Mouse (Mus musculus) thymus, postnatal 25 days (tissue): ENCODE measurements around the gene Grap2.

Experiments
- DNase-seq: peaks from one replicate; pipeline ENCODE4 v3.0.0; 2022

The Grap2 gene

GRCm38 (mm10) chr15:80572291-80572690 lies at the start of gene Grap2:
TSS of gene Grap2 (plus strand) at chr15:80572594.
- DNase-seq = peak; percentile 92

GRCm38 (mm10) chr15:80529955-80530869 lies 42.2 kb upstream of the Grap2 start:
- no peak for DNase-seq

GRCm38 (mm10) chr15:80531026-80531425 lies 41.4 kb upstream of the Grap2 start:
- no peak for DNase-seq

- no peak for DNase-seq
Observed at GRCm38 (mm10) chr15:80532281-80533072, 39.9 kb upstream of the Grap2 start.

GRCm38 (mm10) chr15:80533274-80533673 lies 39.1 kb upstream of the Grap2 start:
- DNase-seq = no peak

- DNase-seq = no peak
Observed at GRCm38 (mm10) chr15:80536051-80536450, 36.3 kb upstream of the Grap2 start.

GRCm38 (mm10) chr15:80538075-80538474 lies 34.3 kb upstream of the Grap2 start:
- DNase-seq = peak; percentile 37

GRCm38 (mm10) chr15:80538671-80539340 lies 33.6 kb upstream of the Grap2 start:
- peak; percentile 75 for DNase-seq

GRCm38 (mm10) chr15:80544115-80544514 lies 28.3 kb upstream of the Grap2 start:
- DNase-seq = peak; percentile 40

- no peak for DNase-seq
Observed at GRCm38 (mm10) chr15:80545430-80545829, 27.0 kb upstream of the Grap2 start.

GRCm38 (mm10) chr15:80554860-80555822 lies 17.3 kb upstream of the Grap2 start:
- peak; percentile 53 for DNase-seq

- DNase-seq = no peak
Observed at GRCm38 (mm10) chr15:80556021-80556420, 16.4 kb upstream of the Grap2 start.

GRCm38 (mm10) chr15:80557745-80558144 lies 14.6 kb upstream of the Grap2 start:
- DNase-seq = no peak

- DNase-seq = no peak
Observed at GRCm38 (mm10) chr15:80559534-80559933, 12.9 kb upstream of the Grap2 start.

GRCm38 (mm10) chr15:80559978-80560377 lies 12.4 kb upstream of the Grap2 start:
- DNase-seq = peak; percentile 48

- no peak for DNase-seq
Observed at GRCm38 (mm10) chr15:80560646-80561580, 11.5 kb upstream of the Grap2 start.

- no peak for DNase-seq
Observed at GRCm38 (mm10) chr15:80562446-80562845, 9.9 kb upstream of the Grap2 start.

GRCm38 (mm10) chr15:80563634-80564208 lies 8.7 kb upstream of the Grap2 start:
- peak; percentile 57 for DNase-seq

- no peak for DNase-seq
Observed at GRCm38 (mm10) chr15:80565106-80565665, 7.2 kb upstream of the Grap2 start, which contains the start of gene Enthd1. TSS of gene Enthd1 (minus strand) at chr15:80565156.

- DNase-seq = no peak
Observed at GRCm38 (mm10) chr15:80566696-80567095, 5.7 kb upstream of the Grap2 start.
